Mouse (Mus musculus) ES-Bruce4 (cell line): ENCODE results near the gene Ccdc32. TPM values are rescaled to one million over a fixed set of nuclear protein-coding genes. Genes with fewer than 3 reads are reported as not detected.
A peak's percentile ranks its signal among the peaks of the same experiment; 100 is the strongest.

Experiments used
- H3K27ac ChIP-seq: 2 replicates; pipeline ENCODE4 v1.5.1; 2012; ENCODE audit warnings: low read length, inconsistent platforms; ENCODE audit not compliant: insufficient read depth
- H3K27me3 ChIP-seq: 2 replicates; pipeline ENCODE4 v1.6.1; 2012; ENCODE audit warnings: mild to moderate bottlenecking, low read length, inconsistent platforms; ENCODE audit not compliant: control insufficient read depth, poor library complexity, insufficient read depth, severe bottlenecking
- H3K36me3 ChIP-seq: 2 replicates; pipeline ENCODE4 v1.6.1; 2012; ENCODE audit warnings: inconsistent platforms, mild to moderate bottlenecking, low read length, moderate library complexity; ENCODE audit not compliant: control insufficient read depth, poor library complexity, insufficient read depth, severe bottlenecking
- H3K4me1 ChIP-seq: one replicate; pipeline ENCODE4 v1.8.1; 2011; ENCODE audit warnings: low read length; ENCODE audit not compliant: control insufficient read depth, insufficient read depth
- H3K4me3 ChIP-seq: 2 replicates; pipeline ENCODE4 v1.5.1; 2011; ENCODE audit warnings: low read depth, mild to moderate bottlenecking, low read length
- H3K9ac ChIP-seq: 2 replicates; pipeline ENCODE4 v1.6.1; 2012; ENCODE audit warnings: low read depth, mild to moderate bottlenecking, inconsistent platforms; ENCODE audit not compliant: poor library complexity, severe bottlenecking
- H3K9me3 ChIP-seq: replicated peaks from 2 replicates; pipeline ENCODE4 v1.6.1; 2012; ENCODE audit warnings: mild to moderate bottlenecking, low read length, inconsistent platforms; ENCODE audit not compliant: control insufficient read depth, poor library complexity, insufficient read depth, severe bottlenecking
- CTCF ChIP-seq: IDR thresholded peaks from one replicate; pipeline ENCODE4 v1.8.1; 2011; ENCODE audit warnings: low read depth, low read length
- EP300 ChIP-seq: IDR thresholded peaks from 2 replicates; pipeline ENCODE4 v1.6.1; 2011; ENCODE audit warnings: low read depth, low read length; ENCODE audit not compliant: insufficient read depth
- POLR2A ChIP-seq: IDR thresholded peaks from one replicate; pipeline ENCODE4 v1.8.1; 2011; ENCODE audit warnings: low read length; ENCODE audit not compliant: insufficient read depth
- polyA plus RNA-seq: library from polyadenylated mRNA; stranded (reverse); fragments of >200 nt; gene quantifications from 2 replicates; pipeline ENCODE4 v1.2.4, GENCODE M21; 2011; ENCODE audit warnings: low read depth; ENCODE audit not compliant: missing spikeins, insufficient read depth, insufficient read length

The Ccdc32 gene
- polyA plus RNA-seq, 1 experiment = 8.7 TPM

DNA sequence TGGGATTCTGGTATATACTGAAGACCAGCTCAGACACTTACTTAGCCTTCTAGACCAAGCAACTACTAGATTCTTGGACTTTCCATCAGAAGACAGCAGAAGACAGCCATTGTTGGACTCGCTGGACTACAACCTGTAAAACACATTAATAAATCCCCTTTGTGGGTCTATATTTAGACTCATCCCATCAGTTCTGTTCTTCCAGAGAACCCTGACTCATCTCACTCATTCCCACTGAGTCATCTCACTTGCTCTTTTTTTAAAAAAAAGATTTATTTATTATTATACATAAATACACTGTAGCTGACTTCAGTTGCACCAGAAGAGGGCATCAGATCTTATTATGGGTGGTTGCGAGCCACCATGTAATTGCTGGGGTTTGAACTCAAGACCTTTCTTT is 19.8 kb downstream of the Ccdc32 start:
- Histone ChIP-seq H3K27ac (no peak overlapping the region), H3K9me3 (no peaks in the 10 kb centered on the region), H3K36me3 (no peaks in the 10 kb centered on the region), H3K4me1 (no peaks in the 10 kb centered on the region), H3K27me3 (no peaks in the 10 kb centered on the region), H3K9ac (no peak overlapping the region), H3K4me3 (no peak overlapping the region)
- no peak for TF ChIP-seq CTCF
- no peak for TF ChIP-seq POLR2A
- no peak for TF ChIP-seq EP300

DNA sequence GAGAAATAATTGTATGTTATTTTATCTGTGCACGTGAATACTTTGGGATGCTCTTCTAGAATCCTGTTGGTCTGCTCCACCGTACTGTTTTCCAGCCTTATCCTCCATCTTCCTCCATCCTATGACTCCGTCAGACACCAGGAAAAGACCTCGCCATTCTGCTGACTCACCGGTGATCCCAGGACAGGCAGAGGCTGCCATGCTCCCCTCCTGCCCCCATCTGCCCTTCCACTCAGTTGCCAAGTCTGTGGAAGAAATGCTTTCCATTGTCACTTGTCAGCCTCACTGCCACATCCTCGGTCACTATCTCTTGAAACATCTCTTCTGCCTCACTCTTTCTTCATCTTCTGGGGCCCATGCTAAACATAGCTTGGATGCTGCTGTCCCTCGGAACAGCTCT is 22.3 kb downstream of the Ccdc32 start:
- no peaks in the 10 kb centered on the region for H3K4me1 ChIP-seq
- H3K4me3 ChIP-seq = no peak overlapping the region
- TF ChIP-seq POLR2A = no peak
- no peak for TF ChIP-seq EP300
- TF ChIP-seq CTCF = no peak

DNA sequence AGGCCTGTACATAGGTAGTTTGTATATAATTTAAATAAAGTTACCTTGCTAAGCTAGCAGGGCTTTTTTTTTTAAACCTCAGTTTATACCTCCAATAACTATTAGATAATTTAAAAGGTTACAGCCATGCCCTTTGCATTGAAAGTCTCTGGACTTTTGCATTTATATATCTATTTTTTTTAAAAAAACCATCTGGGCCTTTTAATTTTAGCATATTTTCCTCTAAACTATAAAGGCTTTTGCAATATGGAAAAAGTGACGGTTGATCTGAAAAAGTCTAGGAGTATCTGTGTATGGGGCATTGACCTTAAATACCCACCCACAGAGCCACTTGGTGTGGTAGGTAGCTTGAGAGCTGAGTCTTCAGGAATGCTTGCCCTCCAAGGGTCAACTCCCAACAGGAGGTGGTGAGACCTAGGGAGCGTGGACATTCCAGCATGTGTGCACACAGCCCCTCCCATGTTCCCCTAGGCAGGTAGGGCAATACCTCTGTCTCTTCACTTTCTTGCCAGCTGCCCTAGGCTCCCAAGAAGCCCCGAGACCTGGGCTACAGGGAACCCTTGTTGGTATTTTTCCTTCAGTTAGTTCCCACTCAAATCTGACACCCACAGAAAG is 30.1 kb downstream of the Ccdc32 start:
- no peak overlapping the region for H3K27ac ChIP-seq
- H3K36me3 ChIP-seq = no peaks in the 10 kb centered on the region
- peaks cover 3% of the 10 kb centered on the region for H3K4me1 ChIP-seq
- H3K9me3 ChIP-seq = no peaks in the 10 kb centered on the region
- H3K4me3 ChIP-seq = no peak overlapping the region
- no peak overlapping the region for H3K9ac ChIP-seq
- peak; percentile 55; the same call in 1 of the 2 replicates for TF ChIP-seq EP300
- TF ChIP-seq POLR2A = no peak
- no peaks in the 10 kb centered on the region for H3K27me3 ChIP-seq

More for the DNA sequence above, 22.3 kb downstream of the Ccdc32 start:
- H3K9ac ChIP-seq = no peak overlapping the region
- no peaks in the 10 kb centered on the region for H3K27me3 ChIP-seq
- no peaks in the 10 kb centered on the region for H3K36me3 ChIP-seq
- no peak overlapping the region for H3K27ac ChIP-seq
- H3K9me3 ChIP-seq = no peaks in the 10 kb centered on the region

DNA sequence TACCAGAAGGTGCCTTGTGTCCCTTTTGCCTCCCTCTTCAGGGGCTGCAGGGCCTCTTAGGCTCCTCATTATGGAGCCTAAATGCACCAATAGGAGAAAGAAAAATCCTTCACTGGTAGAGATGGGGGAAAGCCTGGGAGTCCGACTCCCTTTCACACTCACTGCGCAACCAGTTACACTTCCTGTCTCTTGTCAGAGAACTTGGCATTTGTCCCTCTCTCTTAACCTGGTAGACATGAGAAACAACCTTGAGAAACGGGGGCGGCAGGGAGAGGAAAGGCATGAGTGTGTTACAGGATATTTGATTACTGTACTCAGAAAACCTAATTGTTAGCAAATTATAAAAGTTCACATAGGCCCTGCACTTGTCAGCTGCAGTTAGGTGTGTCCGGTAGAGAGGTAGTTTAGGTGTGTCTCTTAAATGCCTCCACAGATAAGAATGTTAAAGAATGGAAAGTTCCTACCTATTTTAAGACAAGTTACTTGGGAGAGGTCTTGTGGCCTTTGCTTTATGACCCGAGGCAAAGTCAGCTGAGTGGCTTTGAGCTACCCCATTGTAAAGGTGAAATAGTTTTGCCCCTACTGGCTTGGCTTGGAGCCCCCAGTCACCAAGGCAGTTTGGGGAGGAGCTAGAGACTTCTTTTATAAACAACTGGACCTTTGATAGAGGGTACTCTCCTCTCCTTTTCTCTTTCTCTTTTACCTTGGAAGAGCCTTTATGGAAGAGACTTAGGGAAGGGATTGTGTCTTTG is 30.9 kb downstream of the Ccdc32 start:
- Histone ChIP-seq H3K4me1 (peaks cover 3% of the 10 kb centered on the region), H3K9ac (no peak overlapping the region), H3K4me3 (no peak overlapping the region), H3K36me3 (no peaks in the 10 kb centered on the region), H3K9me3 (no peaks in the 10 kb centered on the region), H3K27ac (peak overlapping the region; percentile 39; the same call in 1 of the 2 replicates), H3K27me3 (no peaks in the 10 kb centered on the region)
- TF ChIP-seq POLR2A = no peak
- peak; percentile 78; the same call in 1 of the 2 replicates for TF ChIP-seq EP300

DNA sequence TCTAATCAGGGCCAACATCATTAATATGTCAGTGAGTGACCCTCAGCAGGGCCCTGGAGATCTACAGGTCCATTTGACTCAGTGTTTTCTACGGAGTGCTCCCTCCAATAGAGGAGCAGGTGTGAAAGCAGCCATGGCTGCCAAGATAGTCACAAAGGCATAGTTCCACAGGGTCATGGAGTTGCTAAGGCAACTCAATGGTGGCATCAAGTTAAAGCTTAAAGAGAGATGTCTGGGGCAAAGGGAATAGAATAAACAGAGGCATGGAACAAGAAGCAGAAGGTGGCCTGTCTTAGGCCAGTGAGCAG is 32.4 kb downstream of the Ccdc32 start:
- no peaks in the 10 kb centered on the region for H3K27me3 ChIP-seq
- no peak overlapping the region for H3K27ac ChIP-seq
- no peak overlapping the region for H3K4me3 ChIP-seq
- peaks cover 3% of the 10 kb centered on the region for H3K4me1 ChIP-seq
- no peak overlapping the region for H3K9ac ChIP-seq
- no peak for TF ChIP-seq CTCF
- no peak for TF ChIP-seq POLR2A
- no peak for TF ChIP-seq EP300
- H3K9me3 ChIP-seq = no peaks in the 10 kb centered on the region
- no peaks in the 10 kb centered on the region for H3K36me3 ChIP-seq
